Mouse (Mus musculus) brain, embryonic 14.5 days (tissue): Measurements from ENCODE around the gene Olfr463.

ENCODE experiments used
- CTCF ChIP-seq: fragments of 200-500 bp; IDR thresholded peaks from 2 replicates; pipeline ENCODE4 v1.5.1; 2012; ENCODE audit warnings: inconsistent platforms, mild to moderate bottlenecking, moderate library complexity, borderline replicate concordance; ENCODE audit not compliant: insufficient read depth, insufficient read length; ENCODE audit errors: extremely low read depth
- POLR2A ChIP-seq: fragments of 200-500 bp; IDR thresholded peaks from 2 replicates; pipeline ENCODE4 v1.6.1; 2012; ENCODE audit warnings: mild to moderate bottlenecking, inconsistent platforms, borderline replicate concordance; ENCODE audit not compliant: poor library complexity, insufficient read depth, insufficient read length, severe bottlenecking; ENCODE audit errors: extremely low read depth

GRCm38 (mm10) chr11:87881714-87882113, 15.5 kb downstream of the Olfr463 start:
- TF ChIP-seq CTCF (no peak), POLR2A (no peak)
